Mouse (Mus musculus): ENCODE data around the gene Amph. TPM values are rescaled to one million over a fixed set of nuclear protein-coding genes. Genes with fewer than 3 reads are reported as not detected.

The Amph gene
- polyA plus RNA-seq, 1 experiment = not detected

- H3K79me3 ChIP-seq (ENCODE audit: low read depth) = no peaks in the 10 kb centered on the region
- H3K27me3 ChIP-seq (ENCODE audit: control insufficient read depth, insufficient read depth, insufficient read length) = peaks cover 6% of the 10 kb centered on the region
- no peak for TF ChIP-seq CEBPB (IDR thresholded peaks at IDR 0.05; ENCODE audit: low read depth)
- TF ChIP-seq USF1 (IDR thresholded peaks at IDR 0.05; ENCODE audit: low read depth) = no peak
- TF ChIP-seq MAX (IDR thresholded peaks at IDR 0.05) = no peak
- TF ChIP-seq FOSL1 (IDR thresholded peaks at IDR 0.05; ENCODE audit: insufficient read depth, low read length, poor library complexity, severe bottlenecking) = no peak
- no peak for TF ChIP-seq MYOG (IDR thresholded peaks at IDR 0.05; ENCODE audit: control insufficient read depth, extremely low read depth, insufficient read length)
- TF ChIP-seq MYOD1 (IDR thresholded peaks at IDR 0.05; ENCODE audit: control insufficient read depth, insufficient read length, low read depth) = no peak
- no peak for TF ChIP-seq CTCF (IDR thresholded peaks at IDR 0.05; ENCODE audit: control insufficient read depth, insufficient read depth, insufficient read length)
- no peaks in the 10 kb centered on the region for H3K79me2 ChIP-seq (ENCODE audit: control insufficient read depth, insufficient read depth)
- H3K36me3 ChIP-seq (ENCODE audit: control insufficient read depth, insufficient read depth) = no peaks in the 10 kb centered on the region
- no peak overlapping the region for H3K4me3 ChIP-seq (ENCODE audit: insufficient read depth, poor library complexity, severe bottlenecking)
- no peak overlapping the region for H3ac ChIP-seq (ENCODE audit: control insufficient read depth, insufficient read length, low read depth)
Observed at GRCm38 (mm10) chr13:19137212-19137611, 189.2 kb downstream of the Amph start.

GRCm38 (mm10) chr13:19137932-19138331 lies 189.9 kb downstream of the Amph start:
- Histone ChIP-seq H3K4me3 (ENCODE audit: insufficient read depth, poor library complexity, severe bottlenecking) (no peak overlapping the region), H3ac (ENCODE audit: control insufficient read depth, insufficient read length, low read depth) (no peak overlapping the region), H3K27me3 (ENCODE audit: control insufficient read depth, insufficient read depth, insufficient read length) (peaks cover 6% of the 10 kb centered on the region), H3K79me3 (ENCODE audit: low read depth) (no peaks in the 10 kb centered on the region), H3K36me3 (ENCODE audit: control insufficient read depth, insufficient read depth) (no peaks in the 10 kb centered on the region), H3K79me2 (ENCODE audit: control insufficient read depth, insufficient read depth) (no peaks in the 10 kb centered on the region)
- no peak for TF ChIP-seq MYOG (IDR thresholded peaks at IDR 0.05; ENCODE audit: control insufficient read depth, extremely low read depth, insufficient read length)
- no peak for TF ChIP-seq MAX (IDR thresholded peaks at IDR 0.05)
- TF ChIP-seq CTCF (IDR thresholded peaks at IDR 0.05; ENCODE audit: control insufficient read depth, insufficient read depth, insufficient read length) = no peak
- TF ChIP-seq MYOD1 (IDR thresholded peaks at IDR 0.05; ENCODE audit: control insufficient read depth, insufficient read length, low read depth) = no peak
- no peak for TF ChIP-seq FOSL1 (IDR thresholded peaks at IDR 0.05; ENCODE audit: insufficient read depth, low read length, poor library complexity, severe bottlenecking)
- TF ChIP-seq USF1 (IDR thresholded peaks at IDR 0.05; ENCODE audit: low read depth) = no peak
- TF ChIP-seq CEBPB (IDR thresholded peaks at IDR 0.05; ENCODE audit: low read depth) = no peak

- no peaks in the 10 kb centered on the region for H3K79me2 ChIP-seq (ENCODE audit: control insufficient read depth, insufficient read depth)
- no peak overlapping the region for H3ac ChIP-seq (ENCODE audit: control insufficient read depth, insufficient read length, low read depth)
- H3K36me3 ChIP-seq (ENCODE audit: control insufficient read depth, insufficient read depth) = no peaks in the 10 kb centered on the region
- no peaks in the 10 kb centered on the region for H3K79me3 ChIP-seq (ENCODE audit: low read depth)
- no peak for TF ChIP-seq MYOG (IDR thresholded peaks at IDR 0.05; ENCODE audit: control insufficient read depth, extremely low read depth, insufficient read length)
- no peak for TF ChIP-seq USF1 (IDR thresholded peaks at IDR 0.05; ENCODE audit: low read depth)
- TF ChIP-seq CEBPB (IDR thresholded peaks at IDR 0.05; ENCODE audit: low read depth) = no peak
- no peak for TF ChIP-seq MYOD1 (IDR thresholded peaks at IDR 0.05; ENCODE audit: control insufficient read depth, insufficient read length, low read depth)
- no peak for TF ChIP-seq FOSL1 (IDR thresholded peaks at IDR 0.05; ENCODE audit: insufficient read depth, low read length, poor library complexity, severe bottlenecking)
- TF ChIP-seq CTCF (IDR thresholded peaks at IDR 0.05; ENCODE audit: control insufficient read depth, insufficient read depth, insufficient read length) = no peak
- TF ChIP-seq MAX (IDR thresholded peaks at IDR 0.05) = no peak
- no peak overlapping the region for H3K4me3 ChIP-seq (ENCODE audit: insufficient read depth, poor library complexity, severe bottlenecking)
- peaks cover 6% of the 10 kb centered on the region for H3K27me3 ChIP-seq (ENCODE audit: control insufficient read depth, insufficient read depth, insufficient read length)
Observed at GRCm38 (mm10) chr13:19138550-19138949, 190.5 kb downstream of the Amph start.

GRCm38 (mm10) chr13:19139104-19139503 lies 191.1 kb downstream of the Amph start:
- no peak for TF ChIP-seq CTCF (IDR thresholded peaks at IDR 0.05; ENCODE audit: control insufficient read depth, insufficient read depth, insufficient read length)
- Histone ChIP-seq H3K79me3 (ENCODE audit: low read depth) (no peaks in the 10 kb centered on the region), H3K27me3 (ENCODE audit: control insufficient read depth, insufficient read depth, insufficient read length) (peaks cover 6% of the 10 kb centered on the region), H3K79me2 (ENCODE audit: control insufficient read depth, insufficient read depth) (no peaks in the 10 kb centered on the region), H3K4me3 (ENCODE audit: insufficient read depth, poor library complexity, severe bottlenecking) (no peak overlapping the region), H3K36me3 (ENCODE audit: control insufficient read depth, insufficient read depth) (no peaks in the 10 kb centered on the region), H3ac (ENCODE audit: control insufficient read depth, insufficient read length, low read depth) (no peak overlapping the region)

- no peaks in the 10 kb centered on the region for H3K79me2 ChIP-seq (ENCODE audit: control insufficient read depth, insufficient read depth)
- H3K27me3 ChIP-seq (ENCODE audit: control insufficient read depth, insufficient read depth, insufficient read length) = peaks cover 6% of the 10 kb centered on the region
- H3K4me3 ChIP-seq (ENCODE audit: insufficient read depth, poor library complexity, severe bottlenecking) = no peak overlapping the region
- no peak for TF ChIP-seq MYOD1 (IDR thresholded peaks at IDR 0.05; ENCODE audit: control insufficient read depth, insufficient read length, low read depth)
- TF ChIP-seq MAX (IDR thresholded peaks at IDR 0.05) = no peak
- TF ChIP-seq MYOG (IDR thresholded peaks at IDR 0.05; ENCODE audit: control insufficient read depth, extremely low read depth, insufficient read length) = no peak
- no peak for TF ChIP-seq USF1 (IDR thresholded peaks at IDR 0.05; ENCODE audit: low read depth)
- no peak for TF ChIP-seq CTCF (IDR thresholded peaks at IDR 0.05; ENCODE audit: control insufficient read depth, insufficient read depth, insufficient read length)
- no peak for TF ChIP-seq FOSL1 (IDR thresholded peaks at IDR 0.05; ENCODE audit: insufficient read depth, low read length, poor library complexity, severe bottlenecking)
- no peak for TF ChIP-seq CEBPB (IDR thresholded peaks at IDR 0.05; ENCODE audit: low read depth)
- H3ac ChIP-seq (ENCODE audit: control insufficient read depth, insufficient read length, low read depth) = no peak overlapping the region
- H3K36me3 ChIP-seq (ENCODE audit: control insufficient read depth, insufficient read depth) = no peaks in the 10 kb centered on the region
- H3K79me3 ChIP-seq (ENCODE audit: low read depth) = no peaks in the 10 kb centered on the region
Observed at GRCm38 (mm10) chr13:19139771-19140170, 191.8 kb downstream of the Amph start.

- H3K4me3 ChIP-seq (ENCODE audit: insufficient read depth, poor library complexity, severe bottlenecking) = no peak overlapping the region
- H3K79me2 ChIP-seq (ENCODE audit: control insufficient read depth, insufficient read depth) = no peaks in the 10 kb centered on the region
- H3ac ChIP-seq (ENCODE audit: control insufficient read depth, insufficient read length, low read depth) = no peak overlapping the region
- no peaks in the 10 kb centered on the region for H3K79me3 ChIP-seq (ENCODE audit: low read depth)
- no peaks in the 10 kb centered on the region for H3K36me3 ChIP-seq (ENCODE audit: control insufficient read depth, insufficient read depth)
- TF ChIP-seq CTCF (IDR thresholded peaks at IDR 0.05; ENCODE audit: control insufficient read depth, insufficient read depth, insufficient read length) (no peak), MYOG (IDR thresholded peaks at IDR 0.05; ENCODE audit: control insufficient read depth, extremely low read depth, insufficient read length) (no peak), MYOD1 (IDR thresholded peaks at IDR 0.05; ENCODE audit: control insufficient read depth, insufficient read length, low read depth) (no peak), USF1 (IDR thresholded peaks at IDR 0.05; ENCODE audit: low read depth) (no peak), FOSL1 (IDR thresholded peaks at IDR 0.05; ENCODE audit: insufficient read depth, low read length, poor library complexity, severe bottlenecking) (no peak), MAX (IDR thresholded peaks at IDR 0.05) (no peak), CEBPB (IDR thresholded peaks at IDR 0.05; ENCODE audit: low read depth) (no peak)
- H3K27me3 ChIP-seq (ENCODE audit: control insufficient read depth, insufficient read depth, insufficient read length) = no peaks in the 10 kb centered on the region
Observed at GRCm38 (mm10) chr13:19143766-19144165, 195.8 kb downstream of the Amph start.
